Mouse (Mus musculus): ENCODE results near the gene Abhd17a. TPM values are rescaled to one million over a fixed set of nuclear protein-coding genes. Genes with fewer than 3 reads are reported as not detected.

Abhd17a gene
- polyA plus RNA-seq, 1 experiment: 175 TPM

DNA sequence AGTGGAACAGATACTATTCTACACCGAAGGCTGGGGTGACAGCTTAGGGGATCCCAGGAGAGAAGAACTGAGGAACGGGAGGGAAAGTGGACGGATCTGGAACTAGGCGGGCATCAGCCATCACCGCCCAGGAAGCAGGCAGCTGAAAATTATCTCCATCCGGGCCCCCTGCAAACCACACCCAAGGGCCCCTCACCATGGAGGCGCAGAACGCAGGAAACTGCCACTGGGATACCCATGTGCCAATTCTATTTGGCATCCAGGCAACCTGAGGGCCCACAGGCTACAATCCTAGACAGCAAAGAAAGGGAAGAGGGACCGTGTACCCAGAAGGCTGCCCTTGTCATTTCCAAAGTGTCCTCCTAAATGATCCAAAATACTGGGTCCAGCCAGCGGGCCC lies 19.7 kb downstream of the Abhd17a start:
- H3K36me3 ChIP-seq (ENCODE audit: control insufficient read depth, insufficient read depth, low read length): no peaks in the 10 kb centered on the region
- H3K4me1 ChIP-seq (ENCODE audit: control insufficient read depth, insufficient read depth, low read length): 0 out of 2 replicates have a peak, but pooled peaks cover 3% of the 10 kb centered on the region
- H3K27ac ChIP-seq (ENCODE audit: insufficient read depth, low read depth, low read length): no peak overlapping the region
- 88% methylated on average over 10 of the region's 10 CpGs for WGBS
- no peak overlapping the region for H3K4me3 ChIP-seq (ENCODE audit: insufficient read depth, low read depth, low read length)
- TF ChIP-seq POLR2A (IDR thresholded peaks at IDR 0.05; ENCODE audit: low read depth, low read length) (no peak), CTCF (conservative IDR thresholded peaks at IDR 0.05; ENCODE audit: insufficient read depth, insufficient read length, low read depth, low read length) (no peak)
- no peak for DNase-seq
- H3K27me3 ChIP-seq (replicated peaks; ENCODE audit: control insufficient read depth, insufficient read depth, low read length): no peaks in the 10 kb centered on the region

DNA sequence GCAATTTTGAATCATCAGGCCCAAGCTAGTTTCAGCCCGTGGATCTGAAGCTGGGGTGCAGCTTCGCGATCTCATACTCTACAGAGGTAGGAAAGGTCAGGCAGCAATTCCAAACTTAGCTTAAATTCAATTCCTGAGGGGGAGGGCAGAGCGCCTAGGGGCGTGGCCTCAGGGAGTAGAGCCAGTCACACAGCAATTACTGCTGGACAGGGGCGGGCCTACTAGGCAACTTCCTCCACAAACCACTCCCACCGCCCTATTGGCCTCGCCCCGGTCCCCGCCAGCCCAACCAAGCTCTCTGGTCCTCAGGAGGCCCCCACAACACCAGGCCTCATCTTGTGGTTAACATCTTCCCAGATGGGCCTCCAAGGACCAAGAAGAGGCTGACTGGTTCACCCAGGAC lies 20.5 kb downstream of the Abhd17a start:
- Histone ChIP-seq H3K36me3 (ENCODE audit: control insufficient read depth, insufficient read depth, low read length) (no peaks in the 10 kb centered on the region), H3K27me3 (replicated peaks; ENCODE audit: control insufficient read depth, insufficient read depth, low read length) (no peaks in the 10 kb centered on the region), H3K27ac (ENCODE audit: insufficient read depth, low read depth, low read length) (no peak overlapping the region), H3K4me1 (ENCODE audit: control insufficient read depth, insufficient read depth, low read length) (0 out of 2 replicates have a peak, but pooled peaks cover 3% of the 10 kb centered on the region), H3K4me3 (ENCODE audit: insufficient read depth, low read depth, low read length) (no peak overlapping the region)
- DNase-seq: peak; percentile 83
- WGBS: 39% methylated on average over 10 of the region's 10 CpGs
- TF ChIP-seq POLR2A (IDR thresholded peaks at IDR 0.05; ENCODE audit: low read depth, low read length): no peak
- no peak for TF ChIP-seq CTCF (conservative IDR thresholded peaks at IDR 0.05; ENCODE audit: insufficient read depth, insufficient read length, low read depth, low read length)

DNA sequence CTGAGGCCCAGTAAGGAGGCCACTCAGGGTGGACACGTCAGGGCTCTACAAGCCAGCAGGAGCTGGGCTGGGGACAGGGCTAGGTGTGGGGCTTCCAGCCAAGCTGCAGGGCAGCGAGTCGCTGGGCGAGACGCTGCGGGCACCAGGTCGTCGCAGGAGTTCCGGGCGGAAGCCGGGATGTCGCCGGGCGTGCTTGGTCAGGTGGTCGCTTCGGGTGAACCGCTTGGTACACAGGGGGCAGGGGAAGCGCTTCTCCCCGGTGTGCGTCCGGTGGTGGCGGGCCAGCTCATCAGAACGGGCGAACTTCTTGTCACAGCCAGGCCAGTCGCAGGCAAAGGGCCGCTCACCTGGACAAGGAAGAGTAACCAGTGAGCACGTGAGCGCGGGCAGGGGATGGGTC lies 21.3 kb downstream of the Abhd17a start:
- WGBS: 87% methylated on average over 29 of the region's 29 CpGs
- 0 out of 2 replicates have a peak, but pooled peaks cover 3% of the 10 kb centered on the region for H3K4me1 ChIP-seq (ENCODE audit: control insufficient read depth, insufficient read depth, low read length)
- no peak overlapping the region for H3K27ac ChIP-seq (ENCODE audit: insufficient read depth, low read depth, low read length)
- TF ChIP-seq CTCF (conservative IDR thresholded peaks at IDR 0.05; ENCODE audit: insufficient read depth, insufficient read length, low read depth, low read length) (no peak), POLR2A (IDR thresholded peaks at IDR 0.05; ENCODE audit: low read depth, low read length) (no peak)
- H3K36me3 ChIP-seq (ENCODE audit: control insufficient read depth, insufficient read depth, low read length): no peaks in the 10 kb centered on the region
- DNase-seq: no peak
- no peaks in the 10 kb centered on the region for H3K27me3 ChIP-seq (replicated peaks; ENCODE audit: control insufficient read depth, insufficient read depth, low read length)
- no peak overlapping the region for H3K4me3 ChIP-seq (ENCODE audit: insufficient read depth, low read depth, low read length)

DNA sequence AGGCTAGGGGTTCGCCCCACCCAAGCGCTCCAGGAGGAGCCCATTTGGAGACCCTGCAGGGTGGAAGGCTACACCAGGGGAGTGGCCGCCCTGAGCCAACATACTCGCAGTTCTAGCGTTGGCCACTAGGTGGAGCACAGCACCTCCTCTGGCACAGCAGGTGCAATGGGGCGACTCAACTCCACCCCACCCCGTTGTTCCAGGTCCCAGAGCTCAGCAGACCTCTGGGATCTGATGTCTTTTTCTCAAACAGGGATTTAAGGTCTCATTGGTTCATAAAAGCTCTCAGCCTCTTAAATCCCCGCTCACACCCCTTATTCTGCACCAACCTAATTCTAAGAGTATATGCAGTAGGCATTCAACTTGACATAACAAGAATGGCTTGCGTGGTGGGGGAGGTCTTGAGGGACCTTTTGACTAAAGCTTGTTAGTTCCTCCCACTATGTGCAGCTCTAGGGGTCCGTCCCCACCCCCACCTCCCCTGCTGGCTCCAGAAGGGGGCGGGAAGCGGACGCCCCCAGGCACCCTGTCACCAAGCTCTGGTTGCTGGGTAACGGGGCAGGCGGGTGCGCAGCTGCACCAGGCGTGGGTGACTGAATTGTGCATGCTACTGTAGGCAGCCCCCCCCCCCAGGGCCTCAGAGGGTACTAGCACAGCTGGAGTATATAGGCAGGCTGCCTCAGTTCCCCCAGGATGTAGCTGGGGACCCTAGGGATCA lies 23.6 kb downstream of the Abhd17a start:
- WGBS: 28% methylated on average over 17 of the region's 17 CpGs
- Histone ChIP-seq H3K27me3 (replicated peaks; ENCODE audit: control insufficient read depth, insufficient read depth, low read length) (no peaks in the 10 kb centered on the region), H3K27ac (ENCODE audit: insufficient read depth, low read depth, low read length) (no peak overlapping the region), H3K4me3 (ENCODE audit: insufficient read depth, low read depth, low read length) (no peak overlapping the region), H3K36me3 (ENCODE audit: control insufficient read depth, insufficient read depth, low read length) (no peaks in the 10 kb centered on the region), H3K4me1 (ENCODE audit: control insufficient read depth, insufficient read depth, low read length) (0 out of 2 replicates have a peak, but pooled peaks cover 3% of the 10 kb centered on the region)
- TF ChIP-seq POLR2A (IDR thresholded peaks at IDR 0.05; ENCODE audit: low read depth, low read length) (no peak), CTCF (conservative IDR thresholded peaks at IDR 0.05; ENCODE audit: insufficient read depth, insufficient read length, low read depth, low read length) (peak; percentile 94)
- DNase-seq: peak; percentile 84

DNA sequence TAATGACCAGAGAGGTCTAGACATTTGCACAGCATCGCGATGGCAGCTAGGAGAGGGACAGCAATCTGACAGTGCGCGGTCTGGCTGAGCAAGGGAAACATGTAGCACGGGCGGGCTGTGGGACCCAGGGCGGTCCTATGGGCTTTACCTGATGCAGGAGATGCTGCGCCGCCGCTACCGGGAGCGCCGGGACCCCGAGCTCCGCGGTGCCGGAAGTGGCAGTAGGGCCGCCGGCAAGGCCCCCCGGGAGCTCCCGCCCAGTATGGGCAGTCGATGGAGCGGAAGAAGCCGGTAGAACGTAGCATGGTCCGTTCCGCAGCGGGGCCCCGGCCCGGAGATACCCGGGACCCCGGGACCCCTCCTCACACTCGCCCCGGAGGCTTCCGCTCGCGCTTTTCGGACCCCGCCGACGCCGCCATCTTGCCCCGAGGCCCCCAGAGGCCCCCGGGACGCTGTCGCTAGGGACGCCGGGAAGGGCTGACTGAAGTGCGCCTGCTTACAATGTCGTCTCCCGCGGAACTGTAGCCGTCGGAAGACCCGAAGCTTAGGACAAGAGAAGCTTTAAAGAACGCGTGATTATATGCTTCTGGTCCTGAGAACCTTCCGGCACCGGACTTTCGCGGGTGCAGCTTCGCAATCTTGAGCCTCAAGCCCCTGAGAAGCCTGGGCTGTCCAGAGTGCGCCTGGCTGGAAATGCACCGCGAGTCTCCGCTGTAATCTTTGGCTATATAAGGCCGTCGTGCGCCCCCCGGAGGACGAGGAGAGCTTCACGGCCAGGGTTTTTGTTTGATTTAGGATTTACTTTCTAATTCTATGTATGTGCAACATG lies 28.8 kb downstream of the Abhd17a start, which contains the start of gene Rexo1:
TSS of gene Rexo1 (minus strand) at position 445 of the 829 bp plus-strand sequence.
- DNase-seq: peak; percentile 97
- under 1% methylated on average over 72 of the region's 72 CpGs for WGBS
- Histone ChIP-seq H3K36me3 (ENCODE audit: control insufficient read depth, insufficient read depth, low read length) (no peaks in the 10 kb centered on the region), H3K4me1 (ENCODE audit: control insufficient read depth, insufficient read depth, low read length) (peaks cover 35% of the 10 kb centered on the region), H3K27me3 (replicated peaks; ENCODE audit: control insufficient read depth, insufficient read depth, low read length) (no peaks in the 10 kb centered on the region), H3K27ac (ENCODE audit: insufficient read depth, low read depth, low read length) (peak within 1 kb of the TSS; percentile 98), H3K4me3 (ENCODE audit: insufficient read depth, low read depth, low read length) (peak within 1 kb of the TSS; percentile 90)
- TF ChIP-seq POLR2A (IDR thresholded peaks at IDR 0.05; ENCODE audit: low read depth, low read length): no peak
- TF ChIP-seq CTCF (conservative IDR thresholded peaks at IDR 0.05; ENCODE audit: insufficient read depth, insufficient read length, low read depth, low read length): peak; percentile 79

DNA sequence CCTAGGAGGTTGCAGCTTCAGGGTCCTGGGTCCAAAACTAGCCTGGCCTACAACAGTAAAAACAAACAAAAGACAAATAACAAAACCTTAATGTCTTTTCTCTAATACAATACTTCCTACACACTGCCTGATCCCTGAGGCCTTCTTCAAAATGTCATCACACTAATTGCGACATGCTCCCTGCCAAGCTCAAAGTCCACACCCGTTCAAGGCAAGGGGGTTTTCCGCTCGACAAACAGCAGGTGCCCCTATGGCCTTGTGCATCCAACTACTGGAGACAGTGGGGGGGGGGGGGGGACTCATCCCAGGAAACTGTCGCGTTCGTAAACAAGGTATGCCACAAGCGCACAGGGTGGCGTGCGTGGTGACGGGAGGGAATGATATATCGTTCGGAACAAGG lies 29.5 kb downstream of the Abhd17a start:
- no peaks in the 10 kb centered on the region for H3K27me3 ChIP-seq (replicated peaks; ENCODE audit: control insufficient read depth, insufficient read depth, low read length)
- peak overlapping the region; percentile 98; the same call in 1 of the 2 replicates for H3K27ac ChIP-seq (ENCODE audit: insufficient read depth, low read depth, low read length)
- H3K36me3 ChIP-seq (ENCODE audit: control insufficient read depth, insufficient read depth, low read length): no peaks in the 10 kb centered on the region
- peak; percentile 49 for DNase-seq
- H3K4me1 ChIP-seq (ENCODE audit: control insufficient read depth, insufficient read depth, low read length): peaks cover 35% of the 10 kb centered on the region
- under 1% methylated on average over 13 of the region's 13 CpGs for WGBS
- TF ChIP-seq POLR2A (IDR thresholded peaks at IDR 0.05; ENCODE audit: low read depth, low read length) (no peak), CTCF (conservative IDR thresholded peaks at IDR 0.05; ENCODE audit: insufficient read depth, insufficient read length, low read depth, low read length) (no peak)
- H3K4me3 ChIP-seq (ENCODE audit: insufficient read depth, low read depth, low read length): peak overlapping the region; percentile 90

DNA sequence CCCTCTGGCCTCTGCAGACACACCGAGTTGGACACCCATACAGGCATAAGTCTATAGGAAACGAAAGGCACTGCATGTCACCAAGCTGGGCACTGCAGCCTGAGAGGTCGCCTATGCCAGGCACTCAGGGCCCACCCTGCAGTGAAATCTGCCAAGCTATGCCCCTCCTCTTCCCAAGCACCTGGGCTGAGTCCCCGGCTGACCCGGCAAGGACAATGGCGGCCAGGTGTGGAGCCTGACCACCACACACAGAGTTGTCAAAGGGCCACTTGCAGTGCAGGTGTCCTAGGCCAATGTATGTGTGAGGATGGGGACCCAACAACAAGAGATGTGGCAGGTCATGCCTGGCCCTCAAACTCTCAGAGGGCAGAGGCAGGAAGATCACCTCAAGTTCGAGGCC lies 30.7 kb downstream of the Abhd17a start:
- TF ChIP-seq POLR2A (IDR thresholded peaks at IDR 0.05; ENCODE audit: low read depth, low read length) (no peak), CTCF (conservative IDR thresholded peaks at IDR 0.05; ENCODE audit: insufficient read depth, insufficient read length, low read depth, low read length) (no peak)
- no peaks in the 10 kb centered on the region for H3K36me3 ChIP-seq (ENCODE audit: control insufficient read depth, insufficient read depth, low read length)
- DNase-seq: no peak
- no peak overlapping the region for H3K4me3 ChIP-seq (ENCODE audit: insufficient read depth, low read depth, low read length)
- H3K27me3 ChIP-seq (replicated peaks; ENCODE audit: control insufficient read depth, insufficient read depth, low read length): no peaks in the 10 kb centered on the region
- WGBS: 73% methylated on average over 7 of the region's 7 CpGs
- no peak overlapping the region for H3K27ac ChIP-seq (ENCODE audit: insufficient read depth, low read depth, low read length)
- H3K4me1 ChIP-seq (ENCODE audit: control insufficient read depth, insufficient read depth, low read length): peaks cover 35% of the 10 kb centered on the region

All from kidney, adult 2 months (tissue).